Mouse (Mus musculus): ENCODE measurements around the gene Cdv3.

DNA sequence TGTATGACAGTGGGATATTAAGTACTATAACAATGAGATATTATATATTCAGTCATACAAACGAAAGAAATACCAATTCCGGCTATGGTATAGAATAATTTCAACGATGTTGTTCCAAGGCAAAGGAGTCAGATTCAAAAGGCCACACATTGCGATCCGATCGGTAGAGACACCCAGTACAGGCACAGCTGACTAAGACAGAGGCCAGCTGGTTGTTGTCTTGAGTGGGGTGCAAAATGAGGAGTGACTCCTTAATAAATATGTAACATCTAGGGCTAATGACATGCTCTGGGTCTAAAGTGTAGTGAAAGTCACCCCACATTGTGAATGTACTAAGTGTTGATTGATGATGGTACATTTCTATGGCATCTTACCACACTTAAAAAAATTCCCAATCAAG lies 23.6 kb upstream of the Cdv3 start:
- TF ChIP-seq POLR2A (IDR thresholded peaks at IDR 0.05; ENCODE audit: low read depth, low read length), result no peak
- no peak for TF ChIP-seq CTCF (conservative IDR thresholded peaks at IDR 0.05; ENCODE audit: insufficient read depth, insufficient read length, low read depth, low read length)
